Mouse (Mus musculus): ENCODE results near the gene Palm3.
A peak's percentile ranks its signal among the peaks of the same experiment; 100 is the strongest.
"Not testable (repeated sequence)": the region's sequence is repeated elsewhere in the genome, so short reads cannot be mapped to it uniquely, and the experiment has no call there.

The Palm3 gene

DNA sequence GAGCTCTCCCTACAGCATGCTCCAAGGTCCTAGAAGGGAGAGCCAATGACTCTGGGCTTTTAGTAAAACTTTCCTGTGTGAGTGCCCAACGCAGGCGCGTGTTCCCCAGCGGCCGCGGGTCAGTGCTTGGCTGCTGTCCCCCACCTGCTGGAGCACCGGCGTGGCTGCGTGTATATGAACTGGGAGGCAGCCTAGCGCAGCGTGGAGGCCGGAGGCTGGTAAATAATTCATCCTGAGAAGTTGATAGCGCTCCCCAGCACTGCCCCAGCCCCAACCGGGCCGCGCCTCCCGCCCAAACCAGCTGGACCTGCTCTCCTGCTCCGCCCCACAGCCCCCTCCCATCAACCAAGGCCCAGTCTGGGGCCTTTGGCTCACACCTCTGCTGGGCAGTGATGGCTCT, at the start of gene Palm3:
TSS of gene Palm3 (plus strand) at position 376 of the 400 bp plus-strand sequence.
- no peak for DNase-seq

DNA sequence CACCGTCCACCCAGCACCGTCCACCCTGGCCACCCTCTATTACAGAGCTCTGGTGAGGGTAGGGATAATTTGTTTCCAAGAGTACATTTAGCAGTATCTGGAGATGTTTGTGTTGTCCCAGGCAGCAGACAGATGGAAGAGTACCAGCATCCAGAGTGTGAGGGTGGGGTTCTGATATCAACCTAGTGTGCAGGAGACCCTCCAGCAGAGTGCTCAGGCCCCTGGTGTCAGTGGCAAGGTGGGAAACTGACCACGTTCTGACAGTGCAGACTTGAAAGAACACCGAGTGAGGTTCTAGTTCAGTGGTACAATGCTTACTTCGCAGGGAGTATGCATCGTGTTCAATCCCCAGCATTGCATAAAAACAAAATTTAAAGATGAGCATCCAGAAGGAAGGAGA, 49.6 kb upstream of the Palm3 start:
- no peak for DNase-seq

DNA sequence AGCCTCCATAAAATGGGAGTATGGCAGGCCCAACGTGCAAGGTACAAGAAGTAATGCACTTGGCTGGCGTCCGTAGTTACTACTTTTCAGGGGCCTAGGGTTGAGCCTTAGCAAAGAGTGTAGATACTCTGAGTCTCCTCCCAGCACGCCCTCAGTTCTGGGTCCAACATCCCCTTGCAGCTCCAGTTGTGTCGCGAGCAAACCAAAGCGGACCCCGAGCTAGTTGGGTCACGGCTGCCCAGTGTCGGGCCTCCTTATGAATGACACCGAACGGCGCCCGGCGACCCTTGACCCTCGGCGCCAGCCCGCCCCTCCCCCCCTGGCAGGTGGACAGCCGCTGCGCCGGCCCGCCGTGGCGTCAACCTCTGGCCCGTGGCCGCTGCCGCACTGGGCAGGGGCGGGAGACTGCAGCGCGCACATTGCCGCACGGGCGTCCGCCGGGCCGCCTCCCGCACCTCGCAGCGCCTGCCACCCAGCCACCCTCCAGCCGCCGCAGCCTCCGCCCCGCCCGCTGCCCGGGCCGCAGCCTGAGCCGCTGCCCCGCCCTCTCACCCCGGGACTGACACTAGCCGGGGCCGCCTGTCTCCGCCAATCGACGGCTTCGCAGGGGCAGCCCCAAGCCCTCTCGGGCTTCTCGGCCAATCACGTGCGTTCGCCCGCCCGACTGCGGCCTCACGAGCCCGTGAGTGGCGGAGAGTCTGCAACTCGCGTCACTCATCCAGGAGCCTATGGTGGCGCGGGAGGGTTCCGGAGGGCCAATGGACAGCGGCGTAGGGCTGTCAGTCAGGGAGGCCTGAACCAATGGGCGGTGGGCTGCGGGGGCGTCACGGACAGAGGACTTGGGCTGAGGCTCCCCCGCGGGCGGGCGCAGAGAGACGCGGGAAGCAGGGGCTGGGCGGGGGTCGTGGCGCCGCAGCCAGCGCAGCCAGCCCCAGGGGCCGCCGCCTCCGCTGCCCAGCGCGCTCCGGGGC, 48.8 kb upstream of the Palm3 start, which contains the start of gene Prkaca:
TSS of gene Prkaca (plus strand) at position 844 of the 971 bp plus-strand sequence.
- peak; percentile 100 for DNase-seq

DNA sequence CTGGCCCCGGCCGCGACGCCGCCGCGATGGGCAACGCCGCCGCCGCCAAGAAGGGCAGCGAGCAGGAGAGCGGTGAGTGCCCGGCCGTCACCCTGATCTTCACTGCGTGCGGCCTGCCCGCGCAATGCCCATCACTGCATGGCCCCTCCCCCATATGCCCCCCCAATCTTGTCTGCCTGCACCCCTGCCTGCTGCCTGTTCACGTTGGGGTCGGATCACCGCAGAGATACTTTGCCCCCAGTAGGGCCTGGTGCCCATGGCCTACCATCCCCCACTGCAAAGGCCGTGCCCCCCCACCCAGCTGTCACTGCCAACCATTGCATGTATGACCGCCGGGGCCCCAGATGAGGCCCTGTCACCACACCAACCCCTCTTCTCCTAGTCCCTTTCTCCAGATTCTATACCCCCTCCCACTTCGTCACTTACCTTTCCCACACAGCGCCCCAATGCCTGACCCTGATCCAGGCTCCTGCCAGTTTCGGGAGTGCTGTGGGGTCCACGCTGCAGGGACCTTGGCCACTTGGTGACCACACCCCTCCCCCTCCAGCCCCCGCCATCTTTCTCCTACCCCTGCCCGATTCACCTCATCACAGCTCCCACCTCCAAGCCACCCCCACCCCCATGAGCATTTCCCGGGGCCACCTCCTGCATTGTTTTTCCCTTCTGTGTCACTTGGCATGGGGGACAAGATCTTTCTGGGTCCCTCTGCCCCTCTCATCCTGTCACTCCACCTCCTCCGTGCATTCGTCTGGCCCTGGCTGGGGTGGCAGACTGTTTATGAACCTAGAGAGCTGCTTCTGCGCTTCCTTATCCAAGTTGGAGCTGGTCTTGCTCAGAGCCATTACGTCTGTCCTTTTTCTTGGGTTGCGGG, 47.9 kb upstream of the Palm3 start:
- DNase-seq: no peak

DNA sequence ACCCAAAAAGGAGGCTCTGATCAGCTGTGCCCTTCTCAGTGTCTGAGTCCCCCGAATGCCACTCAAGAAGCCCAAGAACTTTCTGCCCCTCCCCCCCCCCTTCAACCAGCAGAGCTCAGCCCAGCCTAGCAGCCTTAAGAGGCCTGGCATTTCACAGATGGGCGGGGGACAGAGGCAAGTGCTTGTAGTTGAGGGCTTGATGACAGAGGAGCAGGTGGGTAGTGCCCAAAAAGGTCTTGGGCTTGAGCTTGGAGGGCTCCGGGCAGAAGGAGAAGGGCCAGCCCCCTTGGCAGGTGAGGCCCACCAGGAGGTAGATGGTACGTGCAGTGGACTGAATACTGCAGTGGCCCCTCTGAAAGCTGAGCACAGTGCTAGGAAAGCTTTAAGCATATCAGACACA, 46.8 kb upstream of the Palm3 start:
- DNase-seq: no peak

DNA sequence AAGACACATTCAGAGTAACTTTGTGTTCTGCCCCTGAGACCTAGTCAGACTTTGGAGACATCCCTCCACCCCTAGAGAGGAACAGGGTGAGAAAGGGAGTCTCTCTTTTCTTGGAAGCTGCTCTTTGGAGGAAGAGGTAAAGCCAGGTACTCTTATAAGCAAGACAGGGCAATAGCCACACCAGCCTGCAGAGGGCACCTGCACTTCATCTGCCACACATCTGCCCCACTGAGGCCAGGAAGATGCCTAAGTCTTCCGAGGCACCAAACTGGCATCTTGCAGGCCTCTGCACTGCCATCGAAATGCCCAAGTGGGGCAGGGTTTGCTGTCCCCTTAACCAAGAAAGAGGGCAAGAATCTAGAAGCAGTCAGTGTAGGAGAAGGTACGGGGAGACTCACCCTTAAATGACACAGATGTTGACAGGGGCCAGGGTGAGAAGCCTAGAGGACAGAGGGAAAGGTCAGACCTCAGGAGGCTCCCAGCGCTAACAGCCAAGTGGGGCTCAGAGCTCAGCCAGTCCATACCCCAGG, 45.1 kb upstream of the Palm3 start:
- no peak for DNase-seq

DNA sequence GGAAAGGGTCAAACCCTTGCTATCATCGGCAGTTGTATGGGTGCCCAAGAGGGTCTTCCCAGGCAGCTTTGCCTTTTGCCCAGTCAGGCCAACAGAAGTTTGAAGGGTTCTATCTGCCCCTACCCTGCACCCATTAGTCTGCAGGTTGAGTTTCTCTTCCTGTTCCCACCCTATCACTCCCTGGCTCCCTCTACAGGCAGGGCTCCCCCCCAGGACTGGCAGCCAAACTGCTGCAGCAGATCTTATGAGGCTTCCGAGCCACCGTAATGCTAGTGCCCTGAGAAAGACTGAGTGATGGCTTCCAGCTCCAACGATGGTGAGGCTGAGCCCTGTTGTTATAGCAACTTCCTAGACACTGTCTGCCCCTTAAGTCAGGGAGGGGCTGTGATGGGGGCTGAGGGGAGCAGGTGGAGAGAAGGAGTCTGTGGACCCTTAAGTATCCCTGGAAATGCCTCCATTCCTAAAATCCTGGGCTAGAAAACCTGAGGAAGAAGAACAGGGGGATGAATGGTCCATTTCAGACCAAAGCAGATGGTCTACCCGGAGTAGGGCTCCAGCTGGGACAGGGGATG, 44.4 kb upstream of the Palm3 start:
- no peak for DNase-seq

DNA sequence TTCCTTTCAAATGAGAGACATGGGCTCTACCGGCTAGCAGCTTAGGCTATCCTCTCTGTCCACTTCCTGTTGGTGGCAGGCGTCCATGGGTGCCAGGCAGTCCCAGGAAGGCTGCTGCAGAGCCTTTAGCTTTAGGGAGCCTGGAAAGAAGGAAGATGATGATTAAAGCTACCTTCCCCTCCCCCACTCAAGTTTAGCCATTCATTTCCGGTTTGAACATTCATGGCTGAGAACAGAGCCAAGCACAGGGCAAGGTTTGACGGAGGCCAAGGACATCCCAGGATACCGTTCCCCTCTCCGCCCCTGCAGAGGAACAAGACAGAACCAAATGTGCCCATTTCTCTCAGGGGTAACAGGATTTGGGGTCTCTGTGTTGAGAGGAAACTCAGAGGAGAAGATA, 43.6 kb upstream of the Palm3 start:
- no peak for DNase-seq

DNA sequence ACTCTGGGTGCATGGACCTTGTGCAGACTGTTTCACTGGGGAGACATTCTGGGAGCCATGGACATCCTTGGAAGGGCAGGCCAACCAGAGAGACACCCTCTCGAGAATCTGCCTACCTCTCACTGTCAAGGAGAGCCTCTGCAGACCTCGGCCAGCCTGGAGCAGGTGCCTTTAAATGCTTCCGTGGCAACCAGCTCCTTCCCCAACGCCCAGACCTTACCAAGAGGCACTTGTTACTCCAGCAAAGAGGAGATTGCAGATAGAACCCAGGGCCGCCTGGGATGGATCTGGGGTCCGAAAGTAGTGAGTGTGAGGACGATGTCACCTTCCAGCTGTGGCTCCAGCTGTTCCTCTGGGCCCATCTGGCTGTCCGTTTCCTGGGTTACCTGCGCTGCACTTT, 43.1 kb upstream of the Palm3 start:
- DNase-seq: no peak

DNA sequence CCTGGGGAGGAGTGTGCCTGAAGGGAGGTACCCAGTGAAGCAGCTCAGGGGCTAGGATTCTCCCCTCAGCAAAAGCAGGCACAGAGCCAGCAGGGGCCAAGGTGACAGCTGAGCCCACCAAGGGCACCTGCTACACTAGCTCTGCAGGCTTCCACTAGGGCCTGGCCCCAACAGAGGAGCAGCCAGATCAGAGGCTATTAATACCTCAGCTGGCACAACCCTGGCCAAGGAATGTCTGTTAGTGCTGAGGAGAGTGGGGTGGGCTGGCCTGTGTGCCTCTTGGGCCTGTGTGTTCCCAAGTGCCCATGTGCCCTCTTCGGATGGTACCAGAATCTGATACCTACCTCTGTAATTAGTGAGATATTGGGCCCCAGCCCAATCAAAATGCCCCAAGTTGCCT, 41.0 kb upstream of the Palm3 start:
- DNase-seq: no peak

DNA sequence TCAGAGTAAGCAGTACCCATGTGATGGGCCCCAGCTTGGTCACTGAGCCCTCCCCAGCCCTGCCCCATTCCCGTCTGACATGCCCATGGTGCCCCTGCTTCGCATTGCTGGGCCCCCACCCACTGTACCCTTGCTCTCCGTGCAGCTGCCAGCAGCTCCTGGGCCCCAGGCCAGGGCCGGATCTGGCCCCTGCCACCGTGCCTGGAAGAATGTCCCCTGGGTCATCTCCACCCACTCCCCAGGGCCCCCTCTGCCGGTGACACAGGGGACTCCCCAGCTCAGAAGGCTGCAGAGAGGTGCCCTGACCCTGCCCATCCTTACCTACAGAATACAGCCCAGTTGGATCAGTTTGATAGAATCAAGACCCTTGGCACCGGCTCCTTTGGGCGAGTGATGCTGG, 40.4 kb upstream of the Palm3 start:
- DNase-seq: no peak

DNA sequence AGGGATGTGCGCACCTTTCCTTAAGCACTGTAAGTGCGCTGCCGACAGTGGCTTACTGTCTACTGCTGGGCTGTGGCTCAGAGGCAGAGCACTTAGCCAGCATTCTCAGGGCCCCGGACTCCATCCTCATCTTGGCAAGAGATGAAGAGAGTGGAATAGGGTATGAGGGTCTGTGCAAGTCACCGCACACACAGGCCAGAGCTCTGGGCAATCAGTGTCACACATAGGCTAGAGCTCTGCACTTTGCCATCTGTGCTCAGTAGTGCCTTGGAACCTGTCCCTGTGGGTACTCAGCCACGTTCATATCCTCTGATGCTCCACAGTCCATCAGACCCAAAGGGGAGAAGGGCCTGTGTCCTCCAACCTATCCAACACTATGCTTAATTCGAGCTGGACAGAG, 39.7 kb upstream of the Palm3 start:
- no peak for DNase-seq

DNA sequence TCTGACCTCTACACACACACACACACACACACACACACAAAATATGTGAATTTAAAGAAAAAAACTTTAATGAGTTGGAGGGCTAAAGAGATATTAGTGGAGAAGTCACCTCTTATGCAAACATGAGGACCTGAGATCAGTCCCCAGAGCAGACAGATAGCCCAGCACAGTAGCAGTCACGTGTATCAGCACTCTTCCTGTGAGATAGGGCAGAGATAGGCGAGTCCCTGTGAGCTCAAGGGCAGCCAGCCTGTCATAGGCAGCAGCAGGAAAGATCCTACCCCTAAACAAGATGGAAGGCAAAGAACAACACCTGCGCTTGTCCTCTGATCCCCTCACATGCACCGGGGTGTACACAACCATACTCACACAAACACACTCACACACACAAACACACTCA, 38.8 kb upstream of the Palm3 start:
- DNase-seq: no peak

DNA sequence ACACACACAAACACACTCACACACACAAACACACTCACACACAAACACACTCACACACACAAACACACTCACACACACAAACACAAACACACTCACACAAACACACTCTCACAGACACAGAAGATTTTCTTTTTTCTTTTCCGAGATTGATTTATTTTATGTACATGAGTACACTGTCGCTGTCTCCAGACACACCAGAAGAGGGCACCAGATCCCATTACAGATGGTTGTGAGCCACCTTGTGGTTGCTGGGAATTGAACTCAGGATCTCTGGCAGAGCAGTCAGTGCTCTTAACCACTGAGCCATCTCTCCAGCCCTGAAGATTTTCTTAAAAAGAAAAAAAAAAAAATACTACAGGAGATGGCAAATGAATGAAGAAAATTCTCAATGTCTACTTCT, 38.0 kb upstream of the Palm3 start:
- DNase-seq: not testable (repeated sequence)

DNA sequence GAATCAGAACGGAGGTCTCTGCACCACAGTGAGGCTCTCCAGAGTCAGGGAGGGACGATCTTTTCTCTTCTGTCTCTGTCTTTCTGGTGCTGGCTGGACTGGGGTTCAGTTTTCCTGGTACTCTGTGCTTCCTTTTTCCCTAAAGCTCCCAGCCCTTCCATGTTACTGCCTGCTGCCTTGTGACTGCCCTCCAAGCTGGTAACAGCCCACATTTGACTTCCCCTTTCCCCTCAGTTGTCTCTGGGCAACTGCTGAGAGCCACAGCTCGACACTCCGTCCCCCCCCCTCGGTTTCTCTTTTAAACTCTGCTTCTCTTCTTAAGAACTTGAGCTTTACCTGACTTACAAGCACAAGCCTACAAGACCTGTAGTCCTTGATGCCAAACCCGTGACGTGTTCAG, 32.0 kb upstream of the Palm3 start:
- no peak for DNase-seq

DNA sequence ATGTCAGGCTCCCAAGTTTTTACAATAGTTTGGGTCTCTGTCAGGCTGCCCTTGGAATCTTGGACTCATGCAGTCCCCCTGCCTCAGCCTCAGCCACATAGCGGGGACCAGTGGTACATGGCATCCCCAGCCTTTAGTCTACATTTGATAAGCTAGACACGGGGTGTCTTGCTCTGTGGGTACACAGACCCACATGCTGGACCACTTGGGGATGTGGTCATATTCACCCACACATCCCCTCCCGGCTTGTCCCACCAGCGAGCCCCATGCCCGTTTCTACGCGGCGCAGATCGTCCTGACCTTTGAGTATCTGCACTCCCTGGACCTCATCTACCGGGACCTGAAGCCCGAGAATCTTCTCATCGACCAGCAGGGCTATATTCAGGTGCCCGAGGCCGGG, 31.1 kb upstream of the Palm3 start:
- DNase-seq: no peak

DNA sequence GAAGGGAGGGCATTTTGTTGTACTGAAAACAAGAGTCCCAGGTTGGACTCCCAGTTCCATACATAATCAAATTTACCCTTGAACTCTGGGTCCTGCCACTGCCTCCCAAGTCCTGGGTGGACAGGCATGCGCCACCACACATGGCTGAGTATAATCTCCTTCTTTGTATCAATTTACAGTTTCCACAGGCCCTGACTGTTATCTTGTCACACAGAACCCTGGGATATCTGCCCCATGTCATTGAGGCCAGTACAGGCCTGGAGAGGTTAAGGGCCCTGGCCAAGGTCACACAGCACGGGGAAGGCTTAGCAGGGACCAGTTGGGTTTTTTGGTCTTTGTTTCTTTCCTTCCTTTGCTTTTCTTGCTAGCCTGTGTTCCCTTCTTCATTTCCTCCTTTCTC, 28.8 kb upstream of the Palm3 start:
- no peak for DNase-seq

DNA sequence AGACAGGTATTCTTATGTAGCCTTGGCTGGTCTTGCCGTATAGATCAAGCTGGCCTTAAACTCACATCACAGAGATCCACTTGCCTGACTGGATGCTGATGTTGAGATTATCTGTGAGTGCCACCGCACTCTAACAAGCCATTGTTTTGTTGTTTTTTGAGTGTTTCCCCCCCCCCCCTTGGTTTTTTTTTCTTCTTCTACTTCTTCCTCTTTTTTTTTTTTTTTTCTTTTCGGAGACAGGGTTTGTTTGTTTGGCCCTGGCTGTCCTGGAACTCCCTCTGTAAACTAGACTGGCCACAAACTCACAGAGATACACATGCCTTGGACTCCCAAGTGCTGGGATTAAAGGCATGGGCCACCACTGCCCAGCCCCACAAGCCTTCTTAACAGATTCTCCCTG, 27.2 kb upstream of the Palm3 start:
- no peak for DNase-seq

DNA sequence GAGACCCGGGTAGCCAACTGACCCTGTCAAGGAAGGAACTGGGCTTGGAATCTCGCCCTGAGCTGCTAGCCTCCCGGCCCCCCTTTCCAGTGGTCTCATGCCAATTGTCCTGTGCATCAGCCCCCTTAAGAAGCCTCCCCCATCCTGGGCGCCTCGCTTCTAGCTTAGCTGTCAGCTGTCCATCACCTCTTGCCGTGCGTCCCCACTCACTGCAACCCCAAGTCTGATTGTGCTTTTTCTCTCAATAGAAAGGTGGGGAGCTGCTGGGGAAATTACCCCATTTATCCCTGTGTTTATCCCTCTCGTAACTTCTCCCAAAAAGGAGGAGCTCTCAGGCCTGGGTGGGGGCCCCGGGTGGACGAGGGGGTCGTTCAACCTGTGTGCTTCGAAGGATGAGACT, 25.3 kb upstream of the Palm3 start:
- DNase-seq: no peak

DNA sequence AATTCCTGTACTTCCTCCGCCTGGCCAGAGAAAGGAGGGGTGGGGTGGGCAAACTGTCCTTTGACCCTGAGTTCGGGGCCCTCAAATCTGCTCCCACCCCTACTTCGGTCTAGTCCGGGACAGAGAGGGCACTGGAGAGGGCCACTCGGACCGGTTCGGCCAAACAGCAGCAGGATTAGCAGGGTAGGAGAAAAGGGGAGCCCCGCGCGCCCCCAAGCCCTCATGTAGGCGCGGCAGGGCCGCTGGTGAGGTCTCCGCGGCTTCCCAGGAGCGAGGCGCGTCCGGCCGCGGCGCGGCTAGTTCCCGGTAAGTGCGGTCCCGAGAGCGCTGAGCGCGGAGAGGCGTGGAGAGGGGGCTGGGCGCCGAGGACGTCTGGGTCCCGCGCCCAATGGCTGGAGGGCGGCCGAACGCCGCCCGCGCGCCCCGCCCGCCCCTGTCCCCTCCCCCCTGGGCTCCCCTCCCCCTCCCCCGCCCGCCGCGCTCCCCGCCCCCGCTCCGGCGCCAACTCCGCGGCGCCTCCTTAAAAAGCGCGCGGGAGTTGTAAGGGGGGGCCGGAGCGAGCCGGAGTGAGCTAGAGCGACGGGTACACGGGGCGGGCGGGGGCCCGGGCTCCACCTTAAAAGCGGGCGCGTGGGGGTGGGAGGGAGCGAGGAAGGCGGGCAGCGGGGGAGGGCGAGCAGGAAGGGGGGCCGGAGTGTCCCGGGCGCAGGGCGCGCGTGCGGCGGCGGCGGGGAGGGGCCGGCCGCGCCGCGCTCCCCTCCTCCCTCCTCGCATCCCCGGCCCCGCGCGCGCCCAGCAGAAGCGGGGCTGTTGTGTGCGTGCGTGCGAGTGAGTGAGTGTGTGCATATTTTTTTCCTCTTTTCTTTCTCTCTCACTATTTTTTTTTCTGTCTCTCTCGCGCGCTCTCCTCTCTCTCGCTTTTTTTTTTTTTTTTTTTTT, 24.4 kb upstream of the Palm3 start:
- DNase-seq: peak; percentile 86

DNA sequence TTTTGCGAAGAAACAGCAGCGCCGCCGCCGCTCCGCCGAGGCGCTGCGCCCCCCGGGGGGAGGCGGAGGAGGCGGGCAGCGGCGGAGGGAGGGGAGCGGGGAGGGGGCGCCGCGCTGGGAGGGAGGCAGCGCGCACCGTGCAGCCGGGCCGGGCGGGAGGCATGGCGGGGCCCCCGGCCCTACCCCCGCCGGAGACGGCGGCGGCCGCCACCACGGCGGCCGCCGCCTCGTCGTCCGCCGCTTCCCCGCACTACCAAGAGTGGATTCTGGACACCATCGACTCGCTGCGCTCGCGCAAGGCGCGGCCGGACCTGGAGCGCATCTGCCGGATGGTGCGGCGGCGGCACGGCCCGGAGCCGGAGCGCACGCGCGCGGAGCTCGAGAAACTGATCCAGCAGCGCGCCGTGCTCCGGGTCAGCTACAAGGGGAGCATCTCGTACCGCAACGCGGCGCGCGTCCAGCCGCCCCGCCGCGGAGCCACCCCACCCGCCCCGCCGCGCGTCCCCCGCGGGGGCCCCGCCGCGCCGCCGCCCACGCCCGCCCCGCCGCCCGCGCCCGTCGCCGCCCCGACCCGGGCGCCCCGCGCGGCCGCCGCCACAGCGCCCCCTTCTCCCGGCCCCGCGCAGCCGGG, 23.6 kb upstream of the Palm3 start, which contains the start of gene Samd1:
TSS of gene Samd1 (plus strand) at position 162 of the 631 bp plus-strand sequence.
- peak; percentile 67 for DNase-seq

Data from right cerebral cortex, adult 18-20 months (tissue).